Mouse (Mus musculus) liver, embryonic 18 days (tissue): Measurements from ENCODE around the gene Abca17. TPM values are rescaled to one million over a fixed set of nuclear protein-coding genes. Genes with fewer than 3 reads are reported as not detected.

ENCODE experiments used
- polyA plus RNA-seq: library from polyadenylated mRNA; depleted of rRNA; stranded (reverse); fragments of >200 nt; gene quantifications from 2 replicates; pipeline ENCODE4 v1.2.3, GENCODE M21; 2012; rRNA removed

Abca17 gene
- not detected in 2 replicates for polyA plus RNA-seq

DNA sequence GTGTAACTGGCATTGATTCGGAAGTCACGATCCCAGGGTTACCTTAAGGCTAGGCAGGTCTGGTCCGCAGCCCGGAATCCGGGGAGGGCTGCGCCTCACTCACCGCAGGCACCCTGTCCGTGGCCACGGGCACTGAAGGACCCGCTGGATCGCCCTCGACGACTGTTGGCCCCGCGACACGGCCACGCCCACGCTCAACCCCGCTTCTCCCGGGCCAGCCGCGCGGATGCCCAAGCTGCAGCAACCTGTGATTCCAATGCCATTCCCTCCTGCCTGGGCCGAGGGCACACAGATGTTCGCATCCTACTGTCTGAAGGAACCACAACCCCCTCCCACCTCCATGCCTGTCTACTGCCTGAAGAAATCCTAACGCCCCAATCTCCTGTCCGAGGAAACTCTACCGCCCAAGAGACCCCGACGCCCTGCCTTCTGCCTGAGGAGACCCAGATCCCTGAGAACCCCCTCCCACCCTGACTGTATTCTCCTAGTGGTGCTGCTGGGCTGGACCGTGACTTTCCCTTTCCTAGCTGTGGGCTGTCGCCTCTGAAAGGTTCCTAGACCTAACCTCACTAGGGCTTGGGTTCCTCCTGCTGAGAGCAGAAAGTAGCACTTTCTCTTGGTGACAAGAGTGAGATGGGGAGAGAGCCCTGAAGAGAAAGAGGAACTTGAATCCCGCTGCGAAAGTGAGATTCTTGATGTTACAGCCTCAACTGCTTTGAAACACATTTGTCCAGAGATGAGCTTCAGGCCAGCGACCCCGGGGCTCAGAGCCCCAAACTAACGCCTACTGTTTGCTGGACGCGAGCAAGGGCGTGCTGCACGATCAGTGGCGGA, at the start of gene Abca17:
Gene Abca17, minus strand, starts transcription at position 143 of the 834 bp plus-strand sequence.

DNA sequence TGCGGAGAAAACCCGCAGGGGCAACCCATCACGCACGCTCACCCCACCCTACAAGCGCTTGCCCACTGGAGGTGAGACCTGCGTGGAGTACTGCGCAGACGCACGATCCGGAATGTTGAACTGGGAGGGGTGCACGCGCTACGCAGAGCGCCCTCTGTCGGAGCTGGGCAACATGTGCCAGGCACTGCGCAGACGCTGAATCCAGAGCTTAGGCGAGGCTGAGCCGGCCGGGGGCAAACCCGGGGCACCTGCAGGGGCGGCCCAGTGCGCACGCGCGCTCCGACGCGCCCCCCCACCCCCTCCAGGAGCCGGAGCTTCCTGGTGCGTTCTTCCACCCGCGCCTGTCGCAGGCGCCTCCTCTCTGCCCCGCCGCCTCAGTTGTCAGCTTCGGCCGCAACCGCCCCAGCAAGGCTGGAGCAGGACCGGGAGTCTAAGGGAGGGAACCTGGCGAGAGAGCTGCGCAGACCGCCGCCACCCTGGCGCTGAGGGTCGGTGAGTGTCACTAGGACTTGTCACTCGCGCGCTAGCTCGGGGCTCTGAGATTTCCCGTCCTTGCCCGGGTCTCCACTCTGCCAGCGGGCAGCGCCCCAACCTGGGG, 991 bp upstream of the Abca17 start, which contains the start of gene Abca3:
Gene Abca3, plus strand, starts transcription at position 191 of the 598 bp plus-strand sequence.

DNA sequence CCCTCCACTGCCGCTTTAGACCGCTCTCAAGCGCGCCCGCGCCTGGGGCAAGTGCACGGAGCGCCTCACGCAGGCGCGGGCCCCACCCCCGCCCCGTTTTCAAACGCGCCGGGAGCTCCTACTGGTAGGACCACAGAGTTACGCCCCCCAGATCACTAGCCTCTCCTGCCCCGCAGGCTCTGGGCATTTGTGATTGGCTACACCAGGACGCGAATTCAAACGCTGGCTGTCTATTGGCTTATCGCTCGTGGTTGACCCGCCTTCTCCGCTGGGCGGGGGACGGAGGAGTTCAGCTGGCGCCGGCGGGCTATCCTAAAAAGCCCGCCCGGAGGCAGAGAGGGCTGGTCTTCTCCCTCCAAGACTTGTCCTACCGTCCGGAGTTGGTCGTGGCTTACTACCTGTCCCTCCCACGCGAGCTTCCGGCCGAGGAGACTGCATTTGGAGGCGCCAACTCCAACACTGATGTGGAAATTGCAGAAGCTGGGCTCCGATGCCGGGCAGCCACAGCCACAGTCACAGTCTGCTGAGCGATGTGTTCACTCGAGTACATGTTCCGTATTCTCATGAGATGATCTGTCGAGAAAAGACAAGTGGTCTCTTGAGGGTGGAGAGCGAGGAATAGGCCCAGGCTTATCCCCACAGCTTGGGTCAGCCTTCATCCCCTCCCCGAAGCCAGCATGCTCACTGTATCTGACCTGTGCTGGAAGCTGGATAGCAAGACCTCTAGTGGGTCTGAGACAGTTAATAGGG, 99.4 kb downstream of the Abca17 start, which contains the start of gene Ccnf:
Gene Ccnf, minus strand, starts transcription at position 165 of the 750 bp plus-strand sequence.

GRCm38 (mm10) chr17:24220435-24221411, 130.1 kb downstream of the Abca17 start, which contains the start of gene Tedc2:
Tedc2 (minus strand) TSS chr17:24220851.

Other genes starting within 250 kb of the Abca17 start
- 8.0 and 9.4 TPM in 2 replicates for gene Pdpk1, start 200.1 kb downstream of the Abca17 start, polyA plus RNA-seq
- gene Amdhd2, start 187.3 kb downstream of the Abca17 start, polyA plus RNA-seq = 12.7 and 13.7 TPM in 2 replicates
- 277 and 289 TPM in 2 replicates for gene Atp6v0c, start 181.4 kb downstream of the Abca17 start, polyA plus RNA-seq
- gene Tbc1d24, start 145.5 kb downstream of the Abca17 start, polyA plus RNA-seq = 13.3 and 13.9 TPM in 2 replicates
- 0.30 and 0.37 TPM in 2 replicates for gene Ntn3, start 141.5 kb downstream of the Abca17 start, polyA plus RNA-seq
- gene Tedc2, start 130.2 kb downstream of the Abca17 start, polyA plus RNA-seq = 13.1 and 15.0 TPM in 2 replicates
- gene Ccnf, start 99.6 kb downstream of the Abca17 start, polyA plus RNA-seq = 17.5 and 18.2 TPM in 2 replicates
- 9.4 and 10.9 TPM in 2 replicates for gene Abca3, start 882 bp upstream of the Abca17 start, polyA plus RNA-seq
- 72.7 and 77.9 TPM in 2 replicates for gene Rnps1, start 63.5 kb upstream of the Abca17 start, polyA plus RNA-seq
- gene Eci1, start 75.6 kb upstream of the Abca17 start, polyA plus RNA-seq = 112 and 121 TPM in 2 replicates
- gene Dnase1l2, start 92.0 kb upstream of the Abca17 start, polyA plus RNA-seq = 2.2 and 2.4 TPM in 2 replicates
- gene E4f1, start 119.2 kb upstream of the Abca17 start, polyA plus RNA-seq = 17.6 and 21.6 TPM in 2 replicates
- gene Pgp, start 119.3 kb upstream of the Abca17 start, polyA plus RNA-seq = 21.3 and 23.2 TPM in 2 replicates
- 0.14 and 0.23 TPM in 2 replicates for gene Bricd5, start 122.8 kb upstream of the Abca17 start, polyA plus RNA-seq
- 10.8 TPM in 2 replicates for gene Mlst8, start 128.0 kb upstream of the Abca17 start, polyA plus RNA-seq
- 0.07 and 0.08 TPM in 2 replicates for gene Caskin1, start 137.5 kb upstream of the Abca17 start, polyA plus RNA-seq
- gene Traf7, start 176.9 kb upstream of the Abca17 start, polyA plus RNA-seq = 48.2 and 52.1 TPM in 2 replicates
- gene Rab26, start 183.1 kb upstream of the Abca17 start, polyA plus RNA-seq = 0.24 and 0.30 TPM in 2 replicates
- 3.8 and 5.0 TPM in 2 replicates for gene Pkd1, start 198.8 kb upstream of the Abca17 start, polyA plus RNA-seq